Mouse (Mus musculus): ENCODE data around the gene Cdkn2aipnl. TPM values are rescaled to one million over a fixed set of nuclear protein-coding genes. Genes with fewer than 3 reads are reported as not detected.

Cdkn2aipnl gene
- total and polyA plus RNA-seq, 2 experiments from 2014 or later: 95.5 to 121 TPM

DNA sequence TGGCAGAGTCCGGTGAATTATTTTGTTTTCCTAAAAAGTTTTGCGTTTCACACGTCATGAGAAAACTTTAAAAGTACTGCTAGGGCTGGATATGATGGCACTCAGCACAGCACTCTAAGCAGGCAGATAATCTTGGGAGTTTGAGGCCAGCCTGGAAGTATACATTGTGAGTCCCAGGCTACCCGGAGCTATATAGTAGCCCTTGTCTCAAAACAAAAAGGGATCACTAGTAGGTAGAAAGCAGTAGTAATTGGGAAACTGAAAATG lies 36.0 kb downstream of the Cdkn2aipnl start:
- DNase-seq (no peak), ATAC-seq (no peak)
- 23% methylated on average over 4 of the region's 4 CpGs for WGBS
- H3K9ac ChIP-seq: peak overlapping the region; percentile 92
- H3K4me1 ChIP-seq (ENCODE audit: insufficient read depth): peaks cover 13% of the 10 kb centered on the region
- no peak for TF ChIP-seq CTCF (IDR thresholded peaks at IDR 0.05; ENCODE audit: low read depth)
- peaks cover 4% of the 10 kb centered on the region; the same call in 1 of the 2 replicates for H3K36me3 ChIP-seq (ENCODE audit: insufficient read depth)
- H3K27me3 ChIP-seq (ENCODE audit: insufficient read depth, low read length): no peaks in the 10 kb centered on the region
- H3K4me2 ChIP-seq (ENCODE audit: low read depth): peak overlapping the region; percentile 72
- peak overlapping the region; percentile 97 for H3K4me3 ChIP-seq (ENCODE audit: low read depth, low read length)
- H3K27ac ChIP-seq (ENCODE audit: low read depth, low read length): peak overlapping the region; percentile 93
- no peaks in the 10 kb centered on the region for H3K9me3 ChIP-seq (ENCODE audit: low read length)

DNA sequence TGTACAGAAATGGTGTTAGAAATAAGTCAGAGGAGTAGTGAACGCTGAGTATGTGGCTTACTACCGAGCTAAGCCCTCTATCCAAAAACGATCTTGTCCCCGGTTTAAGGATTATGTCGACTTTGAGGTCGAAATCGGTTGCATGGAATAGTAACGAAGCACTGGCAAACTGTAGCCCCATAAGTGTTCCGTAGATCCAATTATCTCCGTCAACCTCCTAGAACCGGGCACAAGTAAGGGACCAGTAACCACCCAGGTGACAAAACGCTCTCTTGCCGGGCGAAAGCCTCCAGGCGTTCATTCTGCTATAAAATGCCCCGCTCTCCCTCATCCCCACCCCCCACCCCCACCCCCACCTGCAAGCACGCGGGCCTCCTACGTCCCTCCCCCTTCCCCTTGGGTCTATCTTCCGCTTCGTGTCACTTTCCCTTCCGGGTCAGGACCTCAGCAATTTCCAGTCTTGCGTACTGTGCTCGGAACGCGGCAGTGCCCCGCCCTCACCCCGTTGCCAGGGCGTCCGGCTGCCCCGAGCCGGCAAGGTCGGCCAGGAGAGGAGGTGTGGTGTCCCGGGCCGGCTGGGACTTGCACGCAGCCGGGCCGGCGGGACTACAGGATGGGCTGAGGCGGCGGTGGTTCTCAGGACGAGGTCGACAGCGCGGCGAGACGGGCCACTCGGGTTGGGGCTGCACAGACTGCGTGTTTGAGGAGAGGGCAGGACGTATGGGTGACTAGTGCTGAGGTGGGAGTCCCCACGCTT lies 36.5 kb downstream of the Cdkn2aipnl start, which contains the start of gene Cdkl3:
Cdkl3 (plus strand) TSS at position 450 of the 757 bp plus-strand sequence.
- WGBS: under 1% methylated on average over 51 of the region's 51 CpGs
- Histone ChIP-seq H3K9me3 (ENCODE audit: low read length) (no peaks in the 10 kb centered on the region), H3K27me3 (ENCODE audit: insufficient read depth, low read length) (no peaks in the 10 kb centered on the region), H3K9ac (peak within 1 kb of the TSS; percentile 92), H3K4me3 (ENCODE audit: low read depth, low read length) (peak within 1 kb of the TSS; percentile 97), H3K27ac (ENCODE audit: low read depth, low read length) (peak within 1 kb of the TSS; percentile 93), H3K36me3 (ENCODE audit: insufficient read depth) (peaks cover 4% of the 10 kb centered on the region; the same call in 1 of the 2 replicates), H3K4me2 (ENCODE audit: low read depth) (peak within 1 kb of the TSS; percentile 72), H3K4me1 (ENCODE audit: insufficient read depth) (peaks cover 8% of the 10 kb centered on the region)
- no peak for TF ChIP-seq CTCF (IDR thresholded peaks at IDR 0.05; ENCODE audit: low read depth)
- DNase-seq (peak; percentile 92), ATAC-seq (peak; percentile 92)

DNA sequence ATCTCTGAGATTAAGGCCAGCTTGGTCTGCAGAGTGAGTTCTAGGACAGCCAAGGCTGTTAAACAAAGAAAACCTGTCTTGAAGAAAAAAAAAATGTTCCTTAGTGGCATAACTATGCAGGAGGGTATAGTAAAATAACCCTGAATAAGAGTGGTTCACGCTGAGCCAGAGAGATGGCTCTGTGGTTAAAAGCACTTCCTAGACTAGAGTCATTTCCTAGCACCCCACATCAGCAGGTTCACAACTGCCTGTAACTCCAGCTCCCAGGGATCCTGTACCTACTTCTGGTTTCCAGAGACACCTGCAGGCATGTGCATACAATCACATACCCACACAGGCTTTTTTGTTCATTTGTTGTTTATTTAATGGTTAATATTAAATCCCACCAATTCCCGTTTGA lies 38.1 kb downstream of the Cdkn2aipnl start:
- Histone ChIP-seq H3K4me1 (ENCODE audit: insufficient read depth) (peaks cover 5% of the 10 kb centered on the region), H3K4me3 (ENCODE audit: low read depth, low read length) (no peak overlapping the region), H3K4me2 (ENCODE audit: low read depth) (0 out of 2 replicates have a peak overlapping the region, but pooled peaks have one; percentile 10), H3K27ac (ENCODE audit: low read depth, low read length) (no peak overlapping the region), H3K27me3 (ENCODE audit: insufficient read depth, low read length) (no peaks in the 10 kb centered on the region), H3K36me3 (ENCODE audit: insufficient read depth) (peaks cover 7% of the 10 kb centered on the region; the same call in 1 of the 2 replicates), H3K9me3 (ENCODE audit: low read length) (no peaks in the 10 kb centered on the region), H3K9ac (peak overlapping the region; percentile 23; the same call in 1 of the 2 replicates)
- no peak for ATAC-seq
- DNase-seq: no peak
- 67% methylated on average over 2 of the region's 2 CpGs for WGBS
- TF ChIP-seq CTCF (IDR thresholded peaks at IDR 0.05; ENCODE audit: low read depth): no peak

DNA sequence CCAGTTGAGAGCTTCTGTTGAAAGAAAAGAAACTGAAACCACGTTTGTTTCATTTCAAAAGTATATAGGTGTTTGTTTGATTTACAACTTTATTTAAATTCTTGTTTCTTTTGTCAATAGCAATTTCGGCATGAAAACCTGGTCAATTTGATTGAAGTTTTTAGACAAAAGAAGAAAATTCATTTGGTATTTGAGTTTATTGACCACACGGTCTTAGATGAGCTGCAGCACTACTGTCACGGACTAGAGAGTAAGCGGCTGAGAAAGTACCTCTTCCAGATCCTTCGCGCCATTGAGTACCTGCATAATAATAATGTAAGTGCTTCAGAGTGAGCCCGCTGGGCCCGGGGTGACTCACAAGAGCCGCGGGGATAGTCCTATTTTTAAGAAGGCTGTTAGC lies 43.5 kb downstream of the Cdkn2aipnl start:
- H3K9me3 ChIP-seq (ENCODE audit: low read length): no peaks in the 10 kb centered on the region
- no peak for ATAC-seq
- DNase-seq: no peak
- peaks cover 7% of the 10 kb centered on the region; the same call in 1 of the 2 replicates for H3K36me3 ChIP-seq (ENCODE audit: insufficient read depth)
- no peak overlapping the region for H3K4me3 ChIP-seq (ENCODE audit: low read depth, low read length)
- H3K4me1 ChIP-seq (ENCODE audit: insufficient read depth): no peaks in the 10 kb centered on the region
- no peak for TF ChIP-seq CTCF (IDR thresholded peaks at IDR 0.05; ENCODE audit: low read depth)
- no peak overlapping the region for H3K4me2 ChIP-seq (ENCODE audit: low read depth)
- no peak overlapping the region for H3K9ac ChIP-seq
- H3K27me3 ChIP-seq (ENCODE audit: insufficient read depth, low read length): no peaks in the 10 kb centered on the region
- 83% methylated on average over 11 of the region's 11 CpGs for WGBS
- no peak overlapping the region for H3K27ac ChIP-seq (ENCODE audit: low read depth, low read length)

DNA sequence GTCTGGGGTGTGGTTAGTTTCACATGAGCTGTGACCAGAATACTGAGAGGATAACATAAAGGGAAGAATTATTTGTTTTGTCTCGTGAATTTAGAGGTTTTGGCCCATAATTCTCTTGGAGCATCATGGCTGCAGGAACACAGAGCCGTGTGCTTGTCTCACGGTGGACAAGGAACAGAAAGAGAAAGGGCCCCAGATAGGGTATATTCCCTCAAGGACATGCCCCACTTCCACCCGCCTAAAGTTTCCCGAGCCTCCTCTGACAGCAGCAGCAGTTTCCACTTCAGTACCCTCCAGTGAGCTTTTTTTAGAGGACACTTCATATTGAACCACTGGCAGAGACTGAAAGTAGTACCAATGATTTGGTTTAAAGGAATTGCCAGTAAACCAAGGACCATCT lies 44.1 kb downstream of the Cdkn2aipnl start:
- H3K4me1 ChIP-seq (ENCODE audit: insufficient read depth): no peaks in the 10 kb centered on the region
- no peak overlapping the region for H3K4me3 ChIP-seq (ENCODE audit: low read depth, low read length)
- H3K9me3 ChIP-seq (ENCODE audit: low read length): no peaks in the 10 kb centered on the region
- H3K36me3 ChIP-seq (ENCODE audit: insufficient read depth): peaks cover 7% of the 10 kb centered on the region; the same call in 1 of the 2 replicates
- no peak overlapping the region for H3K4me2 ChIP-seq (ENCODE audit: low read depth)
- WGBS: 80% methylated on average over 5 of the region's 5 CpGs
- H3K9ac ChIP-seq: no peak overlapping the region
- DNase-seq: no peak
- TF ChIP-seq CTCF (IDR thresholded peaks at IDR 0.05; ENCODE audit: low read depth): no peak
- ATAC-seq: no peak
- no peaks in the 10 kb centered on the region for H3K27me3 ChIP-seq (ENCODE audit: insufficient read depth, low read length)
- no peak overlapping the region for H3K27ac ChIP-seq (ENCODE audit: low read depth, low read length)

DNA sequence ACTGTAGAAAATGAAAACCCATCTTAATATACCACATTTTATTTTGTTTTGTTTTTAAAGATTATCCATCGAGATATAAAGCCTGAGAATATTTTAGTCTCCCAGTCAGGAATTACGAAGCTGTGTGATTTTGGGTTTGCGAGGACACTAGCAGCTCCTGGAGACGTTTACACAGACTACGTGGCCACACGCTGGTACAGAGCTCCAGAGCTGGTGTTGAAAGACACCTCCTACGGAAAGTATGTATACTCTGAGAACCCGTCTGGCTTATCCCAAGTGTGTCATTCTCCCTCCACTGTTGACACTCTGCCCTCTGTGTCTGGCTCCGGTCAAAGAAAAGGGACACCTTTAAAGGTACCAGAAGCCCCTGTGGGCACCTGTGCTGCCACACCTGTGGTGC lies 50.8 kb downstream of the Cdkn2aipnl start:
- DNase-seq: no peak
- H3K4me1 ChIP-seq (ENCODE audit: insufficient read depth): no peaks in the 10 kb centered on the region

More for the DNA sequence above, 50.8 kb downstream of the Cdkn2aipnl start:
- no peak overlapping the region for H3K4me2 ChIP-seq (ENCODE audit: low read depth)
- 85% methylated on average over 9 of the region's 9 CpGs for WGBS
- no peaks in the 10 kb centered on the region for H3K27me3 ChIP-seq (ENCODE audit: insufficient read depth, low read length)
- H3K27ac ChIP-seq (ENCODE audit: low read depth, low read length): no peak overlapping the region
- no peak overlapping the region for H3K4me3 ChIP-seq (ENCODE audit: low read depth, low read length)
- H3K9me3 ChIP-seq (ENCODE audit: low read length): no peaks in the 10 kb centered on the region
- no peak for TF ChIP-seq CTCF (IDR thresholded peaks at IDR 0.05; ENCODE audit: low read depth)
- ATAC-seq: no peak
- no peak overlapping the region for H3K9ac ChIP-seq
- peaks cover 14% of the 10 kb centered on the region; the same call in 1 of the 2 replicates for H3K36me3 ChIP-seq (ENCODE audit: insufficient read depth)

Other genes starting within 250 kb of the Cdkn2aipnl start
- 9.7 and 12.6 TPM in 2 replicates for gene Sec24a, start 204.0 kb upstream of the Cdkn2aipnl start, total RNA-seq (2014; rRNA removed)
- 5.2 and 9.3 TPM in 2 replicates for gene Sec24a, start 204.0 kb upstream of the Cdkn2aipnl start, polyA plus RNA-seq (2015; fragmentation: Nextera tagmentation; extraction: Ambion mirVana)
- 114 and 147 TPM in 2 replicates for gene Sar1b, start 204.0 kb upstream of the Cdkn2aipnl start, total RNA-seq (2014; rRNA removed)
- 221 and 234 TPM in 2 replicates for gene Sar1b, start 204.0 kb upstream of the Cdkn2aipnl start, polyA plus RNA-seq (2015; fragmentation: Nextera tagmentation; extraction: Ambion mirVana)
- 1.9 and 3.3 TPM in 2 replicates for gene Jade2, start 110.0 kb upstream of the Cdkn2aipnl start, total RNA-seq (2014; rRNA removed)
- 0.34 and 0.56 TPM in 2 replicates for gene Jade2, start 110.0 kb upstream of the Cdkn2aipnl start, polyA plus RNA-seq (2015; fragmentation: Nextera tagmentation; extraction: Ambion mirVana)
- gene Ube2b, start 33.1 kb downstream of the Cdkn2aipnl start, total RNA-seq (2014; rRNA removed): 148 and 162 TPM in 2 replicates
- gene Ube2b, start 33.1 kb downstream of the Cdkn2aipnl start, polyA plus RNA-seq (2015; fragmentation: Nextera tagmentation; extraction: Ambion mirVana): 244 and 249 TPM in 2 replicates
- 33.2 and 35.5 TPM in 2 replicates for gene Cdkl3, start 36.6 kb downstream of the Cdkn2aipnl start, total RNA-seq (2014; rRNA removed)
- gene Cdkl3, start 36.6 kb downstream of the Cdkn2aipnl start, polyA plus RNA-seq (2015; fragmentation: Nextera tagmentation; extraction: Ambion mirVana): 40.4 and 45.1 TPM in 2 replicates
- 141 and 143 TPM in 2 replicates for gene Ppp2ca, start 131.0 kb downstream of the Cdkn2aipnl start, total RNA-seq (2014; rRNA removed)
- 105 and 112 TPM in 2 replicates for gene Ppp2ca, start 131.0 kb downstream of the Cdkn2aipnl start, polyA plus RNA-seq (2015; fragmentation: Nextera tagmentation; extraction: Ambion mirVana)
- gene Olfr1373, start 177.9 kb downstream of the Cdkn2aipnl start, total RNA-seq (2014; rRNA removed): not detected in 2 replicates
- not detected in 2 replicates for gene Olfr1373, start 177.9 kb downstream of the Cdkn2aipnl start, polyA plus RNA-seq (2015; fragmentation: Nextera tagmentation; extraction: Ambion mirVana)
- not detected in 2 replicates for gene Olfr1371, start 246.3 kb downstream of the Cdkn2aipnl start, total RNA-seq (2014; rRNA removed)
- not detected in 2 replicates for gene Olfr1371, start 246.3 kb downstream of the Cdkn2aipnl start, polyA plus RNA-seq (2015; fragmentation: Nextera tagmentation; extraction: Ambion mirVana)